In genomic region chr2:151528066-151528465, GRCm38 (mm10) we compare ENCODE assay signal across 40 mouse cellular contexts. TPM values are rescaled to one million over a fixed set of nuclear protein-coding genes. Genes with fewer than 3 reads are reported as not detected.
"Had no signal": no experiment of that assay in that cellular context is flagged by ENCODE, and none has a peak within 500 bp of the region (broad histone marks: within the 10 kb centered on the region; RNA-seq: fewer than 3 reads in every experiment).

No protein-coding gene starts in this region.

- H3K27ac ChIP-seq: heart, embryonic 13.5 days; heart, embryonic 15.5 days; hindbrain, embryonic 13.5 days; hindbrain, embryonic 15.5 days; hindbrain, postnatal 0 days; kidney, embryonic 15.5 days; kidney, postnatal 0 days; layer of hippocampus, adult 2 months; limb, embryonic 13.5 days; limb, embryonic 15.5 days had no signal

- ATAC-seq: forebrain, postnatal 0 days; hindbrain, postnatal 0 days; intestine, embryonic 16.5 days had no signal

- DNase-seq: forebrain, postnatal 0 days; gastrocnemius, postnatal 25 days; heart, adult 18-20 months; heart, postnatal 14 days; heart, postnatal 36 days; kidney, adult 11 months; kidney, adult 2 months; kidney, adult 9 months; kidney, postnatal 14 days; kidney, postnatal 4 days; layer of hippocampus, adult 9-11 months; layer of hippocampus, postnatal 36 days; left cerebral cortex, postnatal 4 days had no signal

- H3K9ac ChIP-seq: forebrain, postnatal 0 days; heart, embryonic 13.5 days; heart, embryonic 15.5 days; hindbrain, embryonic 13.5 days; hindbrain, embryonic 15.5 days; kidney, embryonic 15.5 days; limb, embryonic 13.5 days; limb, embryonic 15.5 days had no signal

- H3K4me2 ChIP-seq: heart, embryonic 11.5 days; heart, embryonic 13.5 days; heart, embryonic 15.5 days; hindbrain, embryonic 13.5 days; hindbrain, embryonic 15.5 days; kidney, embryonic 15.5 days; limb, embryonic 13.5 days; limb, embryonic 15.5 days had no signal

- H3K4me1 ChIP-seq: hindbrain, embryonic 13.5 days; hindbrain, embryonic 15.5 days; kidney, embryonic 15.5 days; limb, embryonic 13.5 days; limb, embryonic 15.5 days had no signal

- H3K27me3 ChIP-seq: heart, embryonic 13.5 days; heart, embryonic 15.5 days; hindbrain, embryonic 13.5 days; hindbrain, embryonic 15.5 days; kidney, embryonic 15.5 days; limb, embryonic 13.5 days; limb, embryonic 15.5 days had no signal

- H3K9me3 ChIP-seq: heart, embryonic 13.5 days; heart, embryonic 15.5 days; hindbrain, embryonic 13.5 days; hindbrain, embryonic 15.5 days; kidney, embryonic 15.5 days; limb, embryonic 13.5 days; limb, embryonic 15.5 days had no signal

- H3K4me3 ChIP-seq: heart, embryonic 13.5 days; heart, embryonic 15.5 days; hindbrain, embryonic 13.5 days; hindbrain, embryonic 15.5 days; kidney, embryonic 15.5 days; layer of hippocampus, adult 2 months; limb, embryonic 13.5 days; limb, embryonic 15.5 days had no signal

- H3K36me3 ChIP-seq: heart, embryonic 13.5 days; heart, embryonic 15.5 days; hindbrain, embryonic 15.5 days; kidney, embryonic 15.5 days; limb, embryonic 13.5 days; limb, embryonic 15.5 days had no signal

RNA-seq across cellular contexts. Expression of gene Sdcbp2, which starts 44.4 kb away (rescaled TPM):
- total RNA-seq: granulocyte monocyte progenitor cell, adult 5-6 weeks; hematopoietic stem cell, adult 5-6 weeks had no signal

RNA-seq across cellular contexts. Expression of gene 4921509C19Rik, which starts 52.1 kb away (rescaled TPM):
- total RNA-seq: forebrain, postnatal 0 days; gastrocnemius, adult 18-20 months; gastrocnemius, adult 8-10 months; gastrocnemius, postnatal 25 days; gastrocnemius, postnatal 4 days; granulocyte monocyte progenitor cell, adult 5-6 weeks; heart, adult 18-20 months; heart, adult 8-10 months; heart, postnatal 14 days; heart, postnatal 36 days; hematopoietic stem cell, adult 5-6 weeks; hindbrain, postnatal 0 days; layer of hippocampus, adult 2 months; layer of hippocampus, postnatal 14 days; layer of hippocampus, postnatal 36 days; left cerebral cortex, adult 18-20 months; left cerebral cortex, adult 8-10 months; left cerebral cortex, postnatal 10 days; left cerebral cortex, postnatal 4 days; liver, adult 2 months had no signal
- polyA plus RNA-seq: forebrain, postnatal 0 days; heart, embryonic 11.5 days; heart, embryonic 13.5 days; heart, embryonic 15.5 days; heart, postnatal 0 days; hindbrain, embryonic 11.5 days; hindbrain, embryonic 13.5 days; hindbrain, embryonic 15.5 days; hindbrain, postnatal 0 days; intestine, embryonic 14.5 days; intestine, embryonic 16.5 days; kidney, adult 2 months; kidney, embryonic 15.5 days; kidney, postnatal 0 days; limb, embryonic 11.5 days; limb, embryonic 13.5 days; limb, embryonic 15.5 days; liver, adult 2 months had no signal
